Comparison of ENCODE assay signal across 18 mouse cellular contexts in the genomic region with DNA sequence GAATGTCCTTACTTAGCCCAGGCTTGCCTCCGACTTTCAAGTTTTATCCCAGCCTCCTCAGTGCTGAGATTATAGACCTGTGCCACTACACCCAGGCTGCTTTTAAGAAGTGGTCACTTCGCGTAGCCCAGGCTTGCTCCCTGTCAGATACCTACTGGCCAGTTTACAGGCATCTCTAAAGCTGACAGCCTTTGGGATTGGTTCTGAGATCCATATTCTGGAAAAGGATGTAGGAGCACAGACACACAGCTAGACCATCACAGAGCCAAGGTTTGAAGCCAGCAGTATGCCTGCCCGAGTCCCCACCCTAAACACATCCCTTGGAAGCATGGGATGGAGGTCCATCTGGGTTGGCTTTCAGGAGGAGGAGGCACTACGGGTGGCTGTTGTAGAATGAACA. TPM values are rescaled to one million over a fixed set of nuclear protein-coding genes. Genes with fewer than 3 reads are reported as not detected.
DNase-seq lines count a peak whose midpoint lies in the region; ATAC-seq and TF ChIP-seq lines count a peak whose summit lies in the region.
"Had no signal": no experiment of that assay in that cellular context is flagged by ENCODE, and none has a peak within 500 bp of the region (broad histone marks: within the 10 kb centered on the region; RNA-seq: fewer than 3 reads in every experiment).

No protein-coding gene starts in this region.

- H3K4me1 ChIP-seq in forebrain, embryonic 10.5 days: peaks cover 70% of the 10 kb centered on the region
- peaks cover 6% of the 10 kb centered on the region; the same call in 1 of the 2 replicates for H3K4me1 ChIP-seq in forebrain, embryonic 16.5 days (replicated peaks; ENCODE audit: control insufficient read depth, insufficient read depth, low read length)
- peaks cover 28% of the 10 kb centered on the region for H3K4me1 ChIP-seq in kidney, embryonic 16.5 days (ENCODE audit: insufficient read depth, low read length)

- H3K27ac ChIP-seq in forebrain, embryonic 10.5 days: peak overlapping the region; percentile 84
- no peak overlapping the region for H3K27ac ChIP-seq in forebrain, embryonic 16.5 days (ENCODE audit: low read length)
- H3K27ac ChIP-seq in layer of hippocampus, adult 2 months: peak overlapping the region; percentile 32; the same call in 1 of the 2 replicates
- no peak overlapping the region for H3K27ac ChIP-seq in kidney, embryonic 16.5 days (ENCODE audit: low read length)
- H3K27ac ChIP-seq: stomach, postnatal 0 days had no signal

- 90% methylated on average over 5 of the region's 5 CpGs for WGBS in forebrain, embryonic 10.5 days
- 91% methylated on average over 5 of the region's 5 CpGs for WGBS in forebrain, embryonic 16.5 days
- 93% methylated on average over 5 of the region's 5 CpGs for WGBS in kidney, embryonic 16.5 days

- H3K9me3 ChIP-seq in forebrain, embryonic 10.5 days: no peaks in the 10 kb centered on the region
- H3K9me3 ChIP-seq in forebrain, embryonic 16.5 days (ENCODE audit: control insufficient read depth, low read length): no peaks in the 10 kb centered on the region
- H3K9me3 ChIP-seq in kidney, embryonic 16.5 days (ENCODE audit: low read length): no peaks in the 10 kb centered on the region
- H3K9me3 ChIP-seq: hindbrain, embryonic 15.5 days; limb, embryonic 13.5 days had no signal

- H3K27me3 ChIP-seq in forebrain, embryonic 10.5 days (ENCODE audit: poor library complexity, severe bottlenecking): no peaks in the 10 kb centered on the region
- H3K27me3 ChIP-seq in forebrain, embryonic 16.5 days (replicated peaks; ENCODE audit: control insufficient read depth, insufficient read depth, low read length): no peaks in the 10 kb centered on the region
- H3K27me3 ChIP-seq in kidney, embryonic 16.5 days (ENCODE audit: insufficient read depth, low read length): no peaks in the 10 kb centered on the region
- H3K27me3 ChIP-seq: hindbrain, embryonic 15.5 days; limb, embryonic 13.5 days had no signal

- H3K4me3 ChIP-seq in forebrain, embryonic 10.5 days: no peak overlapping the region
- H3K4me3 ChIP-seq in forebrain, embryonic 16.5 days (replicated peaks; ENCODE audit: low read length): no peak overlapping the region
- H3K4me3 ChIP-seq in layer of hippocampus, adult 2 months: no peak overlapping the region
- H3K4me3 ChIP-seq in kidney, embryonic 16.5 days (ENCODE audit: low read length): no peak overlapping the region
- H3K4me3 ChIP-seq: hindbrain, embryonic 15.5 days; limb, embryonic 13.5 days had no signal

- no peaks in the 10 kb centered on the region for H3K36me3 ChIP-seq in forebrain, embryonic 10.5 days (replicated peaks)
- H3K36me3 ChIP-seq in forebrain, embryonic 16.5 days (ENCODE audit: control insufficient read depth, insufficient read depth): no peaks in the 10 kb centered on the region
- no peaks in the 10 kb centered on the region for H3K36me3 ChIP-seq in kidney, embryonic 16.5 days (ENCODE audit: insufficient read depth, low read length)
- H3K36me3 ChIP-seq: hindbrain, embryonic 15.5 days; limb, embryonic 13.5 days had no signal

- DNase-seq in forebrain, embryonic 10.5 days (ENCODE audit: extremely low spot score, low spot score): no peak
- no peak for DNase-seq in layer of hippocampus, adult 2 months (ENCODE audit: low spot score in 2 of 2)
- no peak for DNase-seq in layer of hippocampus, adult 9-10 months (ENCODE audit: low spot score)
- DNase-seq in thymus, postnatal 14 days: peak; percentile 3
- DNase-seq in thymus, postnatal 0 days (ENCODE audit: low spot score): no peak

- H3K9ac ChIP-seq in forebrain, embryonic 16.5 days (replicated peaks; ENCODE audit: low read depth, low read length): no peak overlapping the region
- H3K9ac ChIP-seq in kidney, embryonic 16.5 days (replicated peaks; ENCODE audit: low read length): no peak overlapping the region
- H3K9ac ChIP-seq: limb, embryonic 13.5 days; lung, embryonic 14.5 days had no signal

- H3K4me2 ChIP-seq in forebrain, embryonic 16.5 days (ENCODE audit: low read length): no peak overlapping the region
- no peak overlapping the region for H3K4me2 ChIP-seq in kidney, embryonic 16.5 days (replicated peaks; ENCODE audit: low read depth, low read length)
- H3K4me2 ChIP-seq: hindbrain, embryonic 15.5 days had no signal

- no peak for TF ChIP-seq CTCF in layer of hippocampus, adult 2 months (conservative IDR thresholded peaks at IDR 0.05)

- ATAC-seq in forebrain, embryonic 16.5 days: no peak
- 0 out of 2 replicates have a peak, but pooled peaks have one; percentile 2 for ATAC-seq in megakaryocyte-erythroid progenitor cell, adult 5-6 weeks (replicated peaks; ENCODE audit: low FRiP score, low TSS enrichment, poor library complexity, severe bottlenecking)
- no peak for ATAC-seq in kidney, embryonic 16.5 days (ENCODE audit: low FRiP score, low TSS enrichment)

RNA-seq across cellular contexts. Expression of a gene that starts 2.9 kb away (rescaled TPM):
- not detected in 2 replicates for polyA plus RNA-seq in forebrain, embryonic 10.5 days (2016; fragmentation: Nextera tagmentation; extraction: Ambion mirVana)
- not detected in 2 replicates for polyA plus RNA-seq in forebrain, embryonic 16.5 days (2015; fragmentation: Nextera tagmentation; extraction: Ambion mirVana)
- total RNA-seq in layer of hippocampus, adult 2 months (2021): not detected
- 13.1 and 21.2 TPM in 2 replicates for polyA plus RNA-seq in thymus, postnatal 0 days (2015; fragmentation: Nextera tagmentation; extraction: Ambion mirVana)
- not detected in 2 replicates for total RNA-seq in megakaryocyte-erythroid progenitor cell, adult 5-6 weeks (2014; fragmentation: Nextera tagmentation)
- not detected in 2 replicates for total RNA-seq in megakaryocyte-erythroid progenitor cell, adult 5-6 weeks (2017)
- 0.27 TPM in 1 of 2 replicates, not detected in the other for polyA plus RNA-seq in kidney, embryonic 16.5 days (2015; fragmentation: Nextera tagmentation; extraction: Ambion mirVana)
- total RNA-seq: adrenal gland, postnatal 36 days; gastrocnemius, postnatal 25 days; heart, postnatal 36 days; layer of hippocampus, postnatal 14 days had no signal
- polyA plus RNA-seq: heart, embryonic 14.5 days; hindbrain, embryonic 15.5 days; kidney, embryonic 14.5 days; limb, embryonic 13.5 days; lung, embryonic 14.5 days had no signal

RNA-seq across cellular contexts. Expression of a gene that starts 39.4 kb away (rescaled TPM):
- polyA plus RNA-seq in forebrain, embryonic 10.5 days (2016; fragmentation: Nextera tagmentation; extraction: Ambion mirVana): 33.1 and 33.3 TPM in 2 replicates
- 23.3 and 25.6 TPM in 2 replicates for polyA plus RNA-seq in forebrain, embryonic 16.5 days (2015; fragmentation: Nextera tagmentation; extraction: Ambion mirVana)
- total RNA-seq in layer of hippocampus, adult 2 months (2021): 10 to 100 TPM; 23.9 to 24.8 TPM
- polyA plus RNA-seq in thymus, postnatal 0 days (2015; fragmentation: Nextera tagmentation; extraction: Ambion mirVana): 13.2 and 13.3 TPM in 2 replicates
- total RNA-seq in megakaryocyte-erythroid progenitor cell, adult 5-6 weeks (2014; fragmentation: Nextera tagmentation): 17.6 and 38.9 TPM in 2 replicates
- total RNA-seq in megakaryocyte-erythroid progenitor cell, adult 5-6 weeks (2017): 21.3 and 22.9 TPM in 2 replicates
- 36.3 and 38.9 TPM in 2 replicates for polyA plus RNA-seq in kidney, embryonic 16.5 days (2015; fragmentation: Nextera tagmentation; extraction: Ambion mirVana)

Comparison
In these comparisons a context has a peak if more than half of its experiments do, and no peak if none do; other contexts are left out.
1. H3K27ac ChIP-seq: peak in forebrain, embryonic 10.5 days (single experiment) and layer of hippocampus, adult 2 months (single experiment); none in forebrain, embryonic 16.5 days (single experiment) and kidney, embryonic 16.5 days (single experiment).
2. RNA of a gene that starts 2.9 kb away (polyA plus RNA-seq): 13.1 to 21.2 TPM in thymus, postnatal 0 days; 0.27 TPM in kidney, embryonic 16.5 days, not detected in forebrain, embryonic 16.5 days and not detected in forebrain, embryonic 10.5 days; every median in the first group is over 10 times any median in the second.